Mouse (Mus musculus) liver, postnatal 0 days (tissue): ENCODE data around the gene 4933406M09Rik. TPM values are rescaled to one million over a fixed set of nuclear protein-coding genes. Genes with fewer than 3 reads are reported as not detected.

Experiments
- ATAC-seq: fragments of 200-750 bp; cut with Nextera tagmentation; 2 replicates; pipeline ENCODE4 v1.8.0; 2017; ENCODE audit warnings: mild to moderate bottlenecking, moderate library complexity
- DNase-seq: peaks from one replicate; pipeline ENCODE4 v3.0.0-alpha.2; 2016
- H3K27ac ChIP-seq: fragments of 300-500 bp; sonication (generic); 2 replicates; pipeline ENCODE4 v1.5.1; 2014; ENCODE audit warnings: antibody characterized with exemption, moderate library complexity, mild to moderate bottlenecking, low read depth
- H3K27me3 ChIP-seq: fragments of 300-500 bp; sonication (generic); 2 replicates; pipeline ENCODE4 v1.6.1; 2014; ENCODE audit warnings: low read length, control low read depth, mixed read lengths; ENCODE audit not compliant: insufficient read depth
- H3K36me3 ChIP-seq: fragments of 300-500 bp; sonication (generic); replicated peaks from 2 replicates; pipeline ENCODE4 v1.6.1; 2014; ENCODE audit warnings: mild to moderate bottlenecking, control low read depth, low read length, moderate library complexity, mixed read lengths; ENCODE audit not compliant: insufficient read depth
- H3K4me1 ChIP-seq: fragments of 300-500 bp; sonication (generic); 2 replicates; pipeline ENCODE4 v1.6.1; 2014; ENCODE audit warnings: antibody characterized with exemption, mild to moderate bottlenecking, control low read depth; ENCODE audit not compliant: insufficient read depth
- H3K4me2 ChIP-seq: fragments of 300-500 bp; sonication (generic); 2 replicates; pipeline ENCODE4 v1.6.1; 2014; ENCODE audit warnings: low read depth, mild to moderate bottlenecking, low read length, moderate library complexity, mixed read lengths
- H3K4me3 ChIP-seq: fragments of 300-500 bp; sonication (generic); 2 replicates; pipeline ENCODE4 v1.5.1; 2014; ENCODE audit warnings: low read depth, low read length
- H3K9ac ChIP-seq: fragments of 300-500 bp; sonication (generic); replicated peaks from 2 replicates; pipeline ENCODE4 v1.6.1; 2014; ENCODE audit warnings: mild to moderate bottlenecking, moderate library complexity
- H3K9me3 ChIP-seq: fragments of 300-500 bp; sonication (generic); 2 replicates; pipeline ENCODE4 v1.6.1; 2016; ENCODE audit warnings: mild to moderate bottlenecking, control low read depth, low read length, mixed read lengths
- CTCF ChIP-seq: sonication (generic); IDR thresholded peaks from 2 replicates; pipeline ENCODE4 v1.5.1; 2016; ENCODE audit warnings: antibody characterized with exemption, low read depth
- EP300 ChIP-seq: IDR thresholded peaks from 2 replicates; pipeline ENCODE4 v1.6.1; 2016; ENCODE audit warnings: antibody characterized with exemption, low read depth, mild to moderate bottlenecking
- WGBS: fragments of 180-500 bp; shearing (Covaris S2); extraction: QIAGEN DNeasy Blood & Tissue Kit; methylation state at CpG from one replicate; pipeline ENCODE4 v1.1.7; 2014; ENCODE audit not compliant: insufficient replicate concordance; 5-methylcytosine and 5-hydroxymethylcytosine counted together
- polyA plus RNA-seq: library from polyadenylated mRNA; unstranded; fragments of >200 nt; fragmentation: Nextera tagmentation; extraction: Ambion mirVana; gene quantifications from 2 replicates; pipeline ENCODE4 v1.2.1, GENCODE M21; 2015

4933406M09Rik gene
- polyA plus RNA-seq, 1 experiment from 2014 or later = not detected

DNA sequence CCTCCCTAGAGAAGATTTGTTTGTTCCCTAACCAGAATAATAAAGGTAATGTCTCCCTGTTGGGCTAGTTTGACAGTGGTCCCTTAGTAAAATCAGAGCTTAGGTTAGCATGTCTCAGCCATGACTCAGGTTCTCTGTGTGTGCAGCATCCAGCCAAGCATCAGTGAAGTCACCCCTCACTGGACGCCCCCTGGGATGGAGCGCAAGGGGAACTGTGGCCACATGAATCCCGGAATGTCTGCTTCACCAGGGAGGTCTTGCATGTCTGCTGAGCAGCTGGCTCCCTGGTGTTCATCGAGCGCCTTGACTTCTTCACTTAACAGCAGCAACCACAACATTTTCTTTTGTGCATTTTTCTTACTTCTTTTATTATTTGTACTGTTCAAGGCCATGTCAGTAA, 8.1 kb downstream of the 4933406M09Rik start:
- WGBS = 65% methylated on average over 5 of the region's 5 CpGs
- Histone ChIP-seq H3K4me3 (no peak overlapping the region), H3K27me3 (no peaks in the 10 kb centered on the region), H3K4me1 (no peaks in the 10 kb centered on the region), H3K36me3 (no peaks in the 10 kb centered on the region), H3K9ac (no peak overlapping the region), H3K27ac (no peak overlapping the region), H3K9me3 (no peaks in the 10 kb centered on the region), H3K4me2 (no peak overlapping the region)
- no peak for DNase-seq
- no peak for ATAC-seq
- TF ChIP-seq CTCF = no peak
- TF ChIP-seq EP300 = no peak

DNA sequence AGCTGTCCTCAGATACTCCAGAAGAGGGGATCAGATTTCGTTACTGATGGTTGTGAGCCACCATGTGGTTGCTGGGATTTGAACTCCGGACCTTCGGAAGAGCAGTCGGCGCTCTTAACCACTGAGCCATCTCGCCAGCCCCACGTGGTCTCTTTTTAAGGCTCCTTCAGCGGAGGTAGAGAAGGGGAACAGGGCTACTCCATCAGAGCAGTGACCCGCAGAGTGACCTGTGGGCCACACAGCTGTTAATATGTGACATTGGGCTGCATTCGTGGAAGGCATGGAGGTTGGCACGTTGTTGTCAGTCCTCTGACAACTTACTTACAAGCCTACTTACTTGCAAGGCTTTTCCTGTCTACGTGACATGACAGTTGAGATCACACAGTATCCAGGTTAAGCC, 12.5 kb downstream of the 4933406M09Rik start:
- no peaks in the 10 kb centered on the region for H3K4me1 ChIP-seq
- no peak for ATAC-seq
- H3K9me3 ChIP-seq = no peaks in the 10 kb centered on the region
- TF ChIP-seq CTCF = no peak
- TF ChIP-seq EP300 = no peak
- no peaks in the 10 kb centered on the region for H3K27me3 ChIP-seq
- no peak for DNase-seq
- H3K4me2 ChIP-seq = no peak overlapping the region
- WGBS = 83% methylated on average over 12 of the region's 12 CpGs
- no peaks in the 10 kb centered on the region for H3K36me3 ChIP-seq
- no peak overlapping the region for H3K27ac ChIP-seq
- H3K4me3 ChIP-seq = no peak overlapping the region
- H3K9ac ChIP-seq = no peak overlapping the region

DNA sequence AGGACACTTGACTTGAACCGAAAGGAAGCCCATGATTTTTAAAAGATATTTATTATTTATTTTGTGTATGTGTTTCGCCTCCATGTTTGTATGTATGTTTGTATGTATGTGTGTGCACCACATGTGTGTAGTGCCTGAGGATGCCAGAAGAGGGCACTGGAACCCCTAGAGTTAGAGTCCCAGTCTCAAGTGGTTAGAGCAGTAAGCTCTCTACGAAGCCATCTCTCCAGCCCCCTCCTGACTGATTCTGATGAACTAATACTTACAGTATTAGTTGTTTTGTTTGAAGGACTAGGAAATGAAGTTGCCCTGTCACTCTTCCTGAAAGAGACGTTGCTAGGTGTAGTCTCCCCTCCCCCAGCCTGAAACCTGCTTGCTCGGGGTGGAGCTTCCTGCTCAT, 14.0 kb downstream of the 4933406M09Rik start:
- Histone ChIP-seq H3K9me3 (no peaks in the 10 kb centered on the region), H3K36me3 (no peaks in the 10 kb centered on the region), H3K27ac (no peak overlapping the region), H3K27me3 (no peaks in the 10 kb centered on the region), H3K4me3 (no peak overlapping the region), H3K4me1 (no peaks in the 10 kb centered on the region), H3K4me2 (no peak overlapping the region), H3K9ac (no peak overlapping the region)
- TF ChIP-seq EP300 (no peak), CTCF (peak; percentile 49)
- DNase-seq (no peak), ATAC-seq (no peak)
- WGBS = 70% methylated on average over 5 of the region's 5 CpGs

DNA sequence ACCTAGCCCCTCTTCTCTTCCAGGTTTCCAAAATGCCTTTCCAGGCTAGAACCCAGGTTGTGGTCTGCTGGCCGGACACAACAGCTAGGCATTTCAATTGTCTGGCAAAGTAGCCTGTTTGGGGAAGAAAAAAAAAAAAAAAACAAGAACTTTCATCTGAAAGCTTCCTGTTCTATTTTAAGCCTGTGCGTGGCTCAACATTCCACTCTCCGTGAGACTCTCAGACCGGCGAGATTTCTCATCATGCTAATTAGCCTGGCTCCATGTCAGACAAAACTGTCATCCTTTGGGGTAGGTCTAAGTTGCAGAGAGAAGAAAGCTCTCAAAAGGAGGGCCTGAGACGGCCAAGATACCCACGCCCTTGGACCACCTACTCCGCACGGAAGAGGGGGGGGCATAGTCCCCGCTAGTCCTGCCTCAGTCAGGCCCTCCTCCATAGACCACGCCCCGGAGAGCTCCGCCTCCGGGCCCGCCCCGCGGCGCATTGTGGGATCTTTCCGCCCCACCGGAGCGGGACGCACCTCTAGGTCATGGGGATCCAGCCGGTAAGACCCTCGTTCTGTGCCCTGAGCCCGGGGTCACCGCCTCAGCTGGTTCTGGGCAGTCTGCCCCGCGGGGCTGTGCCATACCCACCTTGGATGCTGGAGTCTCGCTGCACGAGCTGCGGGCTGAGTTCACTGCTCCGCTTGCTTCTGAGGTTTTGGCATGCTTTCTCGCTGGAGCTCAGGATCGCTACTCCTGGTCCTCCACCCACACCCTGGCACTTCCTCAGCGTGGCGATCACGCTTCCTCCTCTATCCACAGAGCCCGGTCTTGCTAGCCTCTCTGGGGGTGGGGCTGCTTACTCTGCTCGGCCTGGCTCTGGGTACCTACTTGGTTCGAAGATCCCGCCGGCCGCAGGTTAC, 20.0 kb downstream of the 4933406M09Rik start, which contains the start of gene Cyb5r1:
TSS of gene Cyb5r1 (plus strand) at position 51 of the 905 bp plus-strand sequence.
- Histone ChIP-seq H3K4me3 (peak within 1 kb of the TSS; percentile 90), H3K36me3 (peaks cover 22% of the 10 kb centered on the region), H3K27me3 (no peaks in the 10 kb centered on the region), H3K4me2 (peak within 1 kb of the TSS; percentile 90), H3K9me3 (no peaks in the 10 kb centered on the region), H3K27ac (peak within 1 kb of the TSS; percentile 83), H3K9ac (peak within 1 kb of the TSS; percentile 85), H3K4me1 (peaks cover 9% of the 10 kb centered on the region)
- TF ChIP-seq CTCF = no peak
- TF ChIP-seq EP300 = no peak
- DNase-seq (peak; percentile 89), ATAC-seq (peak; percentile 96)
- under 1% methylated on average over 36 of the region's 43 CpGs for WGBS

DNA sequence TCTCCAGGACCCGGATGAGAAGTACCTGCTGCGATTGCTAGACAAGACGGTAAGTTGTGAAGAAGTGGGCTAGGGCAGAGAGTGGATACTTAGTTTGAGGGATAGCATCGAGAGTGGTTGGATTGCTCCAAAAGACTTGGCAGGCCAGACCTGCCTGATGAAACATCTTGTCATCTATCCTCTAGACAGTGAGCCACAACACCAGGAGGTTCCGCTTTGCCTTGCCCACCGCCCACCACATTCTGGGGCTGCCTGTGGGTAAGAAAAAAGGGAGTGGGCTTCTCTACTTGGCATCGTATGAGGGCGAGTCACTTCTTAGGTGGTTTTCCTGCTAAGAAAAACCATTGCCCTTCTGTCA, 20.7 kb downstream of the 4933406M09Rik start:
- H3K4me3 ChIP-seq = peak overlapping the region; percentile 90
- no peaks in the 10 kb centered on the region for H3K9me3 ChIP-seq
- no peaks in the 10 kb centered on the region for H3K27me3 ChIP-seq
- H3K27ac ChIP-seq = peak overlapping the region; percentile 83
- WGBS = 20% methylated on average over 8 of the region's 8 CpGs
- peaks cover 9% of the 10 kb centered on the region for H3K4me1 ChIP-seq
- ATAC-seq (no peak; the same call in 1 of the 2 replicates), DNase-seq (no peak)
- H3K4me2 ChIP-seq = peak overlapping the region; percentile 90
- peak overlapping the region; percentile 85 for H3K9ac ChIP-seq
- peaks cover 26% of the 10 kb centered on the region for H3K36me3 ChIP-seq
- TF ChIP-seq CTCF = no peak
- no peak for TF ChIP-seq EP300

DNA sequence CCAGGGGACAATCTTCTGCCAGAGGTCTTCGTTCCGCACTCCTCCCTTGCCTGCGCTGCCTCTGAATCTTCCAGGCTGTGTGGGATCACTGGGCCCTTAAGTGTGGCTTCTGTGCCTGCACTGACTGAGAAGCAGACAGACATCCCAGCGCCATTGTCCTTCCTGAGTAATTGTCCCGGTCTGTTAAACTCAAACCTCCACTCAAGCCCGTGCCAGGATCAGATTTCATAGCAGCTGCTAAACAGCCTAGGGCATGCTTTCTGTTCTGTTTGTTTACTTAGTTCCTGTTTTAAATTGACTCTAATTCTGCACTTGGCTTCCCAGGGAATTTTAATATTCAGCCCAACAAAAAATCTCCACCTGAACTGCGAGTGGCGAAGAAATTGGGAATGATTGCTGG, 22.3 kb downstream of the 4933406M09Rik start:
- H3K4me2 ChIP-seq = no peak overlapping the region
- no peak for TF ChIP-seq CTCF
- H3K4me1 ChIP-seq = peaks cover 9% of the 10 kb centered on the region
- H3K9me3 ChIP-seq = no peaks in the 10 kb centered on the region
- no peak for ATAC-seq
- DNase-seq = no peak
- WGBS = 83% methylated on average over 8 of the region's 8 CpGs
- H3K9ac ChIP-seq = no peak overlapping the region
- H3K36me3 ChIP-seq = peaks cover 26% of the 10 kb centered on the region
- H3K4me3 ChIP-seq = no peak overlapping the region
- no peak overlapping the region for H3K27ac ChIP-seq
- H3K27me3 ChIP-seq = no peaks in the 10 kb centered on the region
